Mouse (Mus musculus) stomach, postnatal 0 days (tissue): ENCODE measurements around the gene Fam173b.

Source experiments
- CTCF ChIP-seq: IDR thresholded peaks from 2 replicates; pipeline ENCODE4 v1.5.1; 2016; ENCODE audit warnings: antibody characterized with exemption, low read depth, mild to moderate bottlenecking, moderate library complexity
- EP300 ChIP-seq: optimal IDR thresholded peaks from 2 replicates; pipeline ENCODE3; 2016; ENCODE audit warnings: antibody characterized with exemption

GRCm38 (mm10) chr15:31619521-31619920 lies 17.9 kb downstream of the Fam173b start:
- TF ChIP-seq CTCF (peak; percentile 55), EP300 (no peak)
